Mouse (Mus musculus): ENCODE measurements at regions not wholly inside any gene's neighbourhood (a gene's known extent, or its start where the extent isn't known, plus 50 kb on each side); places are given as distances from the start of the nearest gene placed in this dataset.

GRCm38 (mm10) chr11:63560466-63560865, 361.6 kb downstream of the Hs3st3b1 start:
- TF ChIP-seq POLR2A (IDR thresholded peaks at IDR 0.05; ENCODE audit: insufficient read length, low read depth) (no peak), CEBPB (IDR thresholded peaks at IDR 0.05; ENCODE audit: insufficient read depth, poor library complexity, severe bottlenecking) (no peak), MYOD1 (IDR thresholded peaks at IDR 0.05; ENCODE audit: control insufficient read depth in 1 of 3, insufficient read length in 2 of 3, low read depth in 2 of 3) (no peak), E2F4 (IDR thresholded peaks at IDR 0.05; ENCODE audit: insufficient read depth) (no peak), POLR2AphosphoS2 (IDR thresholded peaks at IDR 0.05; ENCODE audit: insufficient read length, low read depth) (no peak), TCF12 (IDR thresholded peaks at IDR 0.05; ENCODE audit: insufficient read depth, poor library complexity, severe bottlenecking) (no peak), TCF3 (IDR thresholded peaks at IDR 0.05; ENCODE audit: insufficient read length, low read depth) (no peak)

Measured in myocyte (in vitro differentiated cells).